Mouse (Mus musculus): ENCODE measurements around the gene Stkld1. TPM values are rescaled to one million over a fixed set of nuclear protein-coding genes. Genes with fewer than 3 reads are reported as not detected.
A peak's percentile ranks its signal among the peaks of the same experiment; 100 is the strongest.

Gene Stkld1
- total and polyA plus RNA-seq, 3 experiments: 0.13 to 0.29 (median 0.19) TPM

DNA sequence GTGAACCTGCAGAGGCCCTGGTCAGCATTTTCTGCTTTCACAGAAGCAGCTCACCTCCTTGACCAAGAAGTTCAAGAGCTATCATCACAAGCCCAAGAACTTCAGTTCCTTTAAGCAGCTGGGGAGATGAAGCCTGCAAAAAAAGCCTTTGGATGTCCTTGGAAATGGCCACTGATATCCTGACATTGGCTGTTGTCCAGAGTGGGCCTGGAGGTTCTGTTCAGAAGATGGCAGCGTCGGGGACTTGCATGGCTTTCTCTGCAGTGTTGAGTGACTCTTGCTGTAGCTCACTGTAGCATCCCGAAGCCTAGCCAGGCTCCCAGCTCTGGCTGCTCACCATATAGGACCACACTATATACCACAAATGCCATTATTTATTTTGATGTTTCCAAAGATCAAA is 14.2 kb upstream of the Stkld1 start:
- peaks cover 32% of the 10 kb centered on the region for H3K79me2 ChIP-seq (replicated peaks; ENCODE audit: control insufficient read depth, extremely low read depth, insufficient read depth, poor library complexity, severe bottlenecking)
- no peak overlapping the region for H3K27ac ChIP-seq (ENCODE audit: insufficient read depth, low read depth)
- in situ Hi-C loops (cut with MboI; ENCODE audit: low pct_ligation_motif_present, low pct_unique_long_range_greater_than_20kb, low sequenced_read_pairs): no loop called here
- no peak overlapping the region for H3K9ac ChIP-seq (ENCODE audit: insufficient read depth, low read depth)
- H3K27me3 ChIP-seq (replicated peaks): no peaks in the 10 kb centered on the region
- no peak overlapping the region for H3K4me2 ChIP-seq (ENCODE audit: insufficient read depth, low read depth, poor library complexity, severe bottlenecking)
- no peak for DNase-seq (ENCODE audit: extremely low read depth)
- dilution Hi-C loops (cut with MboI; ENCODE audit: extremely low pct_ligation_motif_present, extremely low pct_unique_long_range_greater_than_20kb, low sequenced_read_pairs): no loop called here
- H3K4me1 ChIP-seq (ENCODE audit: control insufficient read depth in 1 of 2, insufficient read depth in 2 of 2): peaks cover 12 to 42% of the 10 kb centered on the region in 2 experiments
- no peak overlapping the region for H3K4me3 ChIP-seq (replicated peaks in 1 of 3; ENCODE audit: low read depth in 2 of 3, low read length in 2 of 3, poor library complexity in 1 of 3)
- H3K36me3 ChIP-seq (replicated peaks in 1 of 2; ENCODE audit: control insufficient read depth in 1 of 2, insufficient read depth in 1 of 2, low read length in 1 of 2): peaks cover 71 to 76% of the 10 kb centered on the region in 2 experiments
- TF ChIP-seq UBTF (IDR thresholded peaks at IDR 0.05; ENCODE audit: low read depth, low read length) (no peak), RCOR1 (conservative IDR thresholded peaks at IDR 0.05; ENCODE audit: low read depth, low read length) (no peak), JUND (conservative IDR thresholded peaks at IDR 0.05; ENCODE audit: low read depth, low read length) (no peak), RAD21 (IDR thresholded peaks at IDR 0.05; ENCODE audit: low read depth, low read length) (no peak), POLR2AphosphoS2 (IDR thresholded peaks at IDR 0.05; ENCODE audit: low read depth, low read length) (peak; percentile 9; the same call in 1 of the 2 replicates), SIN3A (IDR thresholded peaks at IDR 0.05; ENCODE audit: low read length) (no peak), SMC3 (IDR thresholded peaks at IDR 0.05; ENCODE audit: low read depth, low read length) (no peak)
- no peaks in the 10 kb centered on the region for H3K9me3 ChIP-seq (replicated peaks; ENCODE audit: low read length)

- no peak for DNase-seq (ENCODE audit: extremely low read depth)
- no peak overlapping the region for H3K9ac ChIP-seq (ENCODE audit: insufficient read depth, low read depth)
- no peak for TF ChIP-seq BHLHE40 (IDR thresholded peaks at IDR 0.05; ENCODE audit: low read depth, low read length)
- peaks cover 26% of the 10 kb centered on the region for H3K79me2 ChIP-seq (replicated peaks; ENCODE audit: control insufficient read depth, extremely low read depth, insufficient read depth, poor library complexity, severe bottlenecking)
- H3K4me3 ChIP-seq (replicated peaks in 1 of 3; ENCODE audit: low read depth in 2 of 3, low read length in 2 of 3, poor library complexity in 1 of 3): no peak overlapping the region
- no peak overlapping the region for H3K4me2 ChIP-seq (ENCODE audit: insufficient read depth, low read depth, poor library complexity, severe bottlenecking)
- H3K27ac ChIP-seq (ENCODE audit: insufficient read depth, low read depth): no peak overlapping the region
- in situ Hi-C loops (cut with MboI; ENCODE audit: low pct_ligation_motif_present, low pct_unique_long_range_greater_than_20kb, low sequenced_read_pairs): no loop called here
- peaks cover 77 to 82% of the 10 kb centered on the region in 2 experiments for H3K36me3 ChIP-seq (replicated peaks in 1 of 2; ENCODE audit: control insufficient read depth in 1 of 2, insufficient read depth in 1 of 2, low read length in 1 of 2)
- dilution Hi-C loops (cut with MboI; ENCODE audit: extremely low pct_ligation_motif_present, extremely low pct_unique_long_range_greater_than_20kb, low sequenced_read_pairs): no loop called here
- H3K4me1 ChIP-seq (ENCODE audit: control insufficient read depth in 1 of 2, insufficient read depth in 2 of 2): peaks cover 11 to 36% of the 10 kb centered on the region in 2 experiments
- no peaks in the 10 kb centered on the region for H3K27me3 ChIP-seq (replicated peaks)
- H3K9me3 ChIP-seq (replicated peaks; ENCODE audit: low read length): no peaks in the 10 kb centered on the region
Measured at GRCm38 (mm10) chr2:26920190-26920855, 13.5 kb upstream of the Stkld1 start.

- no peak for DNase-seq (ENCODE audit: extremely low read depth)
- dilution Hi-C loops (cut with MboI; ENCODE audit: extremely low pct_ligation_motif_present, extremely low pct_unique_long_range_greater_than_20kb, low sequenced_read_pairs): no loop called here
- Histone ChIP-seq H3K27ac (ENCODE audit: insufficient read depth, low read depth) (no peak overlapping the region), H3K79me2 (replicated peaks; ENCODE audit: control insufficient read depth, extremely low read depth, insufficient read depth, poor library complexity, severe bottlenecking) (peaks cover 19% of the 10 kb centered on the region), H3K4me1 (ENCODE audit: control insufficient read depth in 1 of 2, insufficient read depth in 2 of 2) (peaks cover 13 to 34% of the 10 kb centered on the region in 2 experiments), H3K4me3 (replicated peaks in 1 of 3; ENCODE audit: low read depth in 2 of 3, low read length in 2 of 3, poor library complexity in 1 of 3) (no peak overlapping the region), H3K4me2 (ENCODE audit: insufficient read depth, low read depth, poor library complexity, severe bottlenecking) (no peak overlapping the region), H3K27me3 (replicated peaks) (no peaks in the 10 kb centered on the region), H3K9ac (ENCODE audit: insufficient read depth, low read depth) (no peak overlapping the region), H3K36me3 (replicated peaks in 1 of 2; ENCODE audit: control insufficient read depth in 1 of 2, insufficient read depth in 1 of 2, low read length in 1 of 2) (peaks cover 88 to 96% of the 10 kb centered on the region in 2 experiments), H3K9me3 (replicated peaks; ENCODE audit: low read length) (no peaks in the 10 kb centered on the region)
- in situ Hi-C loops (cut with MboI; ENCODE audit: low pct_ligation_motif_present, low pct_unique_long_range_greater_than_20kb, low sequenced_read_pairs): no loop called here
- TF ChIP-seq POLR2AphosphoS2 (IDR thresholded peaks at IDR 0.05; ENCODE audit: low read depth, low read length) (0 out of 2 replicates have a peak, but pooled peaks have one; percentile 67), GABPA (IDR thresholded peaks at IDR 0.05; ENCODE audit: insufficient replicate concordance, low read depth, low read length) (no peak)
Measured at GRCm38 (mm10) chr2:26921784-26922183, 12.1 kb upstream of the Stkld1 start.

Measured in CH12.LX (cell line).